Mouse (Mus musculus) thymus, adult 2 months (tissue): ENCODE data around the gene Thegl.

Source experiments
- CTCF ChIP-seq: fragments of 200-500 bp; IDR thresholded peaks from 2 replicates; pipeline ENCODE4 v1.5.1; 2012; ENCODE audit warnings: mild to moderate bottlenecking, control low read depth, low read length, moderate library complexity, borderline replicate concordance; ENCODE audit not compliant: control insufficient read depth, poor library complexity, insufficient read depth; ENCODE audit errors: extremely low read depth
- POLR2A ChIP-seq: fragments of 200-500 bp; IDR thresholded peaks from 2 replicates; pipeline ENCODE4 v1.6.1; 2012; ENCODE audit warnings: mild to moderate bottlenecking, low read length, control low read depth, moderate library complexity; ENCODE audit not compliant: control insufficient read depth, poor library complexity, insufficient read depth; ENCODE audit errors: extremely low read depth

DNA sequence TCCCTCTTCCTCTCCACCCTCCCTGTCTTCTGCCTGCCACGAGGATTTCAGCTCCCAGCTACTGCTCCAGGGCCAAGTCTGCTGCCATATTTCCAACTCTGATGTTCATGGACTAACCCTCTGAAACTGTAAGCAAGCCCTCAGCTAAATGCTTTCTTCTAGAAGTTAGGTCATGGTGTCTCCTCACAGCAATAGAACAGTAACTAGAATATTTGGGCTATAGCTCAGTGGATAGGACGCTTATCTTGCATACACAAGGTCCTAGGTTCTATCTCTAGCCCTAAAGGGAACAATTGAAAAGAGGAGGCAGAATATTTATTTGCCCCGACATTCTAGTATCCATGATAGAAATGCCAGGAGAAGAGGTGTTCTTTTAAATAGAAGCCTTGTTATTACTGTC, 83.1 kb downstream of the Thegl start:
- TF ChIP-seq POLR2A, result no peak
- no peak for TF ChIP-seq CTCF
